Mouse (Mus musculus): ENCODE measurements at regions not wholly inside any gene's neighbourhood (a gene's known extent, or its start where the extent isn't known, plus 50 kb on each side); places are given as distances from the start of the nearest gene placed in this dataset.

GRCm38 (mm10) chr16:78153899-78154605 lies 147.2 kb upstream of the Cxadr start:
- ATAC-seq: no peak
- Histone ChIP-seq H3K9me3 (no peaks in the 10 kb centered on the region), H3K36me3 (no peaks in the 10 kb centered on the region), H3K4me1 (replicated peaks) (0 out of 2 replicates have a peak, but pooled peaks cover 4% of the 10 kb centered on the region), H3K27me3 (no peaks in the 10 kb centered on the region), H3K4me3 (replicated peaks) (no peak overlapping the region), H3K9ac (replicated peaks) (no peak overlapping the region), H3K27ac (no peak overlapping the region), H3K4me2 (replicated peaks) (no peak overlapping the region)
- WGBS: 83% methylated on average over 2 of the region's 2 CpGs

GRCm38 (mm10) chr16:78144146-78144545 lies 157.1 kb upstream of the Cxadr start:
- no peak overlapping the region for H3K27ac ChIP-seq
- no peak overlapping the region for H3K9ac ChIP-seq (replicated peaks)
- H3K4me3 ChIP-seq (replicated peaks): no peak overlapping the region
- H3K36me3 ChIP-seq: no peaks in the 10 kb centered on the region
- no peaks in the 10 kb centered on the region; the same call in 1 of the 2 replicates for H3K9me3 ChIP-seq
- H3K4me2 ChIP-seq (replicated peaks): no peak overlapping the region
- H3K4me1 ChIP-seq (replicated peaks): no peaks in the 10 kb centered on the region
- 94% methylated on average over 1 of the region's 1 CpGs for WGBS
- no peaks in the 10 kb centered on the region for H3K27me3 ChIP-seq
- no peak for ATAC-seq

- 94% methylated on average over 5 of the region's 5 CpGs for WGBS
- H3K9me3 ChIP-seq: no peaks in the 10 kb centered on the region; the same call in 1 of the 2 replicates
- H3K27ac ChIP-seq: no peak overlapping the region
- no peaks in the 10 kb centered on the region for H3K36me3 ChIP-seq
- H3K4me1 ChIP-seq (replicated peaks): no peaks in the 10 kb centered on the region
- ATAC-seq: no peak
- H3K9ac ChIP-seq (replicated peaks): no peak overlapping the region
- no peak overlapping the region for H3K4me2 ChIP-seq (replicated peaks)
- no peaks in the 10 kb centered on the region for H3K27me3 ChIP-seq
- H3K4me3 ChIP-seq (replicated peaks): no peak overlapping the region
Measured at GRCm38 (mm10) chr16:78135501-78135900, 165.8 kb upstream of the Cxadr start.

GRCm38 (mm10) chr16:78134531-78134930 lies 166.8 kb upstream of the Cxadr start:
- WGBS: 89% methylated on average over 7 of the region's 7 CpGs
- Histone ChIP-seq H3K4me1 (replicated peaks) (no peaks in the 10 kb centered on the region), H3K27me3 (no peaks in the 10 kb centered on the region), H3K9me3 (peaks cover 3% of the 10 kb centered on the region), H3K36me3 (no peaks in the 10 kb centered on the region), H3K9ac (replicated peaks) (no peak overlapping the region), H3K4me2 (replicated peaks) (no peak overlapping the region), H3K4me3 (replicated peaks) (no peak overlapping the region), H3K27ac (no peak overlapping the region)
- no peak for ATAC-seq

GRCm38 (mm10) chr16:78121668-78122067 lies 179.6 kb upstream of the Cxadr start:
- WGBS: 77% methylated on average over 1 of the region's 1 CpGs
- no peak for ATAC-seq
- H3K27ac ChIP-seq: no peak overlapping the region

GRCm38 (mm10) chr16:78120346-78120899 lies 180.9 kb upstream of the Cxadr start:
- 84% methylated on average over 2 of the region's 2 CpGs for WGBS
- H3K27ac ChIP-seq: no peak overlapping the region

More at GRCm38 (mm10) chr16:78121668-78122067, 179.6 kb upstream of the Cxadr start:
- Histone ChIP-seq H3K4me3 (replicated peaks) (no peak overlapping the region), H3K27me3 (no peaks in the 10 kb centered on the region), H3K9ac (replicated peaks) (no peak overlapping the region), H3K36me3 (no peaks in the 10 kb centered on the region), H3K4me1 (replicated peaks) (no peaks in the 10 kb centered on the region), H3K9me3 (no peaks in the 10 kb centered on the region), H3K4me2 (replicated peaks) (no peak overlapping the region)

GRCm38 (mm10) chr16:78104246-78104645 lies 197.0 kb upstream of the Cxadr start:
- Histone ChIP-seq H3K9me3 (no peaks in the 10 kb centered on the region), H3K4me1 (replicated peaks) (peaks cover 8% of the 10 kb centered on the region; the same call in 1 of the 2 replicates), H3K36me3 (no peaks in the 10 kb centered on the region), H3K27me3 (no peaks in the 10 kb centered on the region), H3K9ac (replicated peaks) (no peak overlapping the region), H3K4me2 (replicated peaks) (no peak overlapping the region), H3K4me3 (replicated peaks) (no peak overlapping the region), H3K27ac (no peak overlapping the region)
- no peak for ATAC-seq

More at GRCm38 (mm10) chr16:78120346-78120899, 180.9 kb upstream of the Cxadr start:
- no peak for ATAC-seq
- no peak overlapping the region for H3K4me3 ChIP-seq (replicated peaks)
- no peaks in the 10 kb centered on the region for H3K36me3 ChIP-seq
- H3K9ac ChIP-seq (replicated peaks): no peak overlapping the region
- no peaks in the 10 kb centered on the region for H3K4me1 ChIP-seq (replicated peaks)
- H3K27me3 ChIP-seq: no peaks in the 10 kb centered on the region
- no peak overlapping the region for H3K4me2 ChIP-seq (replicated peaks)
- no peaks in the 10 kb centered on the region for H3K9me3 ChIP-seq

- H3K27ac ChIP-seq: peak overlapping the region; percentile 40; the same call in 1 of the 2 replicates
- H3K9me3 ChIP-seq: no peaks in the 10 kb centered on the region
- H3K9ac ChIP-seq (replicated peaks): no peak overlapping the region
- no peaks in the 10 kb centered on the region for H3K36me3 ChIP-seq
- H3K27me3 ChIP-seq: no peaks in the 10 kb centered on the region
- H3K4me3 ChIP-seq (replicated peaks): no peak overlapping the region
- H3K4me2 ChIP-seq (replicated peaks): peak overlapping the region; percentile 24
- peak; percentile 89 for ATAC-seq
- peaks cover 8% of the 10 kb centered on the region; the same call in 1 of the 2 replicates for H3K4me1 ChIP-seq (replicated peaks)
- WGBS: 14% methylated on average over 14 of the region's 14 CpGs
Measured at GRCm38 (mm10) chr16:78101415-78102326, 199.6 kb upstream of the Cxadr start.

- Histone ChIP-seq H3K36me3 (no peaks in the 10 kb centered on the region), H3K9ac (replicated peaks) (no peak overlapping the region), H3K4me1 (replicated peaks) (peaks cover 8% of the 10 kb centered on the region; the same call in 1 of the 2 replicates), H3K27me3 (no peaks in the 10 kb centered on the region), H3K4me3 (replicated peaks) (no peak overlapping the region), H3K4me2 (replicated peaks) (no peak overlapping the region), H3K9me3 (no peaks in the 10 kb centered on the region), H3K27ac (no peak overlapping the region)
- 91% methylated on average over 2 of the region's 2 CpGs for WGBS
- ATAC-seq: no peak
Measured at GRCm38 (mm10) chr16:78099842-78100241, 201.4 kb upstream of the Cxadr start.

- no peak overlapping the region for H3K4me2 ChIP-seq (replicated peaks)
- no peak overlapping the region for H3K27ac ChIP-seq
Measured at GRCm38 (mm10) chr16:78099114-78099513, 202.2 kb upstream of the Cxadr start.

GRCm38 (mm10) chr16:78098555-78098954 lies 202.7 kb upstream of the Cxadr start:
- Histone ChIP-seq H3K4me1 (replicated peaks) (peaks cover 8% of the 10 kb centered on the region; the same call in 1 of the 2 replicates), H3K9ac (replicated peaks) (no peak overlapping the region), H3K36me3 (no peaks in the 10 kb centered on the region), H3K27me3 (no peaks in the 10 kb centered on the region), H3K4me2 (replicated peaks) (no peak overlapping the region), H3K4me3 (replicated peaks) (no peak overlapping the region), H3K9me3 (no peaks in the 10 kb centered on the region), H3K27ac (no peak overlapping the region)
- WGBS: 80% methylated on average over 6 of the region's 6 CpGs
- no peak for ATAC-seq

More at GRCm38 (mm10) chr16:78099114-78099513, 202.2 kb upstream of the Cxadr start:
- no peak overlapping the region for H3K9ac ChIP-seq (replicated peaks)
- peaks cover 8% of the 10 kb centered on the region; the same call in 1 of the 2 replicates for H3K4me1 ChIP-seq (replicated peaks)
- H3K27me3 ChIP-seq: no peaks in the 10 kb centered on the region
- no peaks in the 10 kb centered on the region for H3K9me3 ChIP-seq
- WGBS: 74% methylated on average over 6 of the region's 6 CpGs
- H3K36me3 ChIP-seq: no peaks in the 10 kb centered on the region
- H3K4me3 ChIP-seq (replicated peaks): no peak overlapping the region
- no peak for ATAC-seq

GRCm38 (mm10) chr16:78096571-78096970 lies 204.7 kb upstream of the Cxadr start:
- no peaks in the 10 kb centered on the region for H3K36me3 ChIP-seq
- H3K9ac ChIP-seq (replicated peaks): no peak overlapping the region
- no peaks in the 10 kb centered on the region for H3K27me3 ChIP-seq
- no peaks in the 10 kb centered on the region for H3K9me3 ChIP-seq
- no peak overlapping the region for H3K4me2 ChIP-seq (replicated peaks)
- 62% methylated on average over 1 of the region's 1 CpGs for whole genome bisulfite sequencing
- ATAC-seq: no peak
- H3K4me1 ChIP-seq (replicated peaks): peaks cover 2% of the 10 kb centered on the region; the same call in 1 of the 2 replicates
- H3K4me3 ChIP-seq (replicated peaks): no peak overlapping the region
- H3K27ac ChIP-seq: no peak overlapping the region

Measured in midbrain, embryonic 13.5 days (tissue).